ENCODE assay signal across 22 mouse cellular contexts in genomic region chr16:20690774-20691173, GRCm38 (mm10). TPM values are rescaled to one million over a fixed set of nuclear protein-coding genes. Genes with fewer than 3 reads are reported as not detected.
"Had no signal": no experiment of that assay in that cellular context is flagged by ENCODE, and none has a peak within 500 bp of the region (broad histone marks: within the 10 kb centered on the region; RNA-seq: fewer than 3 reads in every experiment).

No protein-coding gene starts in this region.

- H3K27ac ChIP-seq: intestine, embryonic 15.5 days; kidney, embryonic 15.5 days; left cerebral cortex, adult 2 months; lung, embryonic 15.5 days; midbrain, embryonic 10.5 days; midbrain, embryonic 13.5 days; neural tube, embryonic 13.5 days had no signal

- H3K4me2 ChIP-seq: intestine, embryonic 15.5 days; kidney, embryonic 15.5 days; liver, embryonic 15.5 days; lung, embryonic 15.5 days; midbrain, embryonic 13.5 days; neural tube, embryonic 13.5 days had no signal

- H3K9ac ChIP-seq: intestine, embryonic 15.5 days; kidney, embryonic 15.5 days; liver, embryonic 15.5 days; lung, embryonic 15.5 days; midbrain, embryonic 13.5 days; neural tube, embryonic 13.5 days had no signal

- DNase-seq: kidney, adult 11 months; kidney, adult 8-10 months; kidney, postnatal 10 days; kidney, postnatal 36 days; layer of hippocampus, postnatal 36 days; lung, postnatal 14 days; lung, postnatal 4 days; thymus, adult 2 months; thymus, postnatal 14 days; thymus, postnatal 4 days had no signal

- H3K27me3 ChIP-seq: intestine, embryonic 15.5 days; kidney, embryonic 15.5 days; lung, embryonic 15.5 days; midbrain, embryonic 13.5 days; neural tube, embryonic 13.5 days had no signal

- ATAC-seq: intestine, embryonic 15.5 days; midbrain, embryonic 13.5 days; midbrain, embryonic 16.5 days had no signal

- H3K4me3 ChIP-seq: intestine, embryonic 15.5 days; kidney, embryonic 15.5 days; left cerebral cortex, adult 2 months; liver, embryonic 15.5 days; lung, embryonic 15.5 days; midbrain, embryonic 10.5 days; midbrain, embryonic 13.5 days; myocyte; neural tube, embryonic 13.5 days had no signal

- H3K9me3 ChIP-seq: intestine, embryonic 15.5 days; kidney, embryonic 15.5 days; liver, embryonic 15.5 days; lung, embryonic 15.5 days; midbrain, embryonic 10.5 days; midbrain, embryonic 13.5 days; neural tube, embryonic 13.5 days had no signal

RNA-seq across cellular contexts. Expression of gene Fam131a, which starts 2.3 kb away (rescaled TPM):
- total RNA-seq: neutrophil, adult 5-6 weeks had no signal

RNA-seq across cellular contexts. Expression of gene Clcn2, which starts 26.8 kb away (rescaled TPM):
- total RNA-seq: monocyte, adult 5-6 weeks had no signal
